Mouse (Mus musculus) embryo, embryonic 9.5 days (tissue): Measurements from ENCODE around the gene Churc1.

Experiments
- DNase-seq: peaks from one replicate; pipeline ENCODE4 v3.0.0-alpha.2; 2017; ENCODE audit errors: extremely low spot score

Churc1 gene

GRCm38 (mm10) chr12:76795350-76795749 lies 30.0 kb downstream of the Churc1 start, which contains the start of gene Gpx2:
Gene Gpx2, minus strand, starts transcription at chr12:76795554.
- no peak for DNase-seq

DNA sequence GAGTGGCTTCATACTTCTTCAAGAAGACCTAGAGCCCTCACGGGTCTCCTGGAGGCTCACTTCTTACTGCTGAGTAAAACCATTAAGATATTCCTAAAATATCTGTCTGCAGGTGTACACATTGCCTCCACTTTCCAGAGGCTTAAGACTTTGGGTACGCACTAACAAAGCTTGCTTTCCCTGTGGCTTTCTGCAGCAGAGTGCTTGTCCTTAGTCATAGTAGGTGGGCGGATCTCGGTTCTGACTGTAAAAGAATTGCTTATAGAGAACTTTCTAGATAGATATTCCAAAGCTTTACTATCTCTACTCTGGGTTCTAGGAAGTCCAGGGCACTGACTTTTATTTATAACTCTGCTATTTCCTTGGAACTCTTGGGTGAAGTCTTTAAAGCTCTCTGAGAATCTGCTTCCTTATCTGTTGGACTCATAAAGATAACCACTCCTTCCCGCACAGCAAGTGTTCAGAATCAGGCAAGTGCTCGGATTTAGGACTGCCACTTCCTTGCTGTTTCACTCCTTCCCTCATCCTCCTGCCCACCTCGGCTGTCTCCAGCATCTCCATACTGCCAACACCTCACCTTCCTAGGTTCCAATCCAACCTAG lies 31.7 kb downstream of the Churc1 start:
- DNase-seq = no peak

GRCm38 (mm10) chr12:76798008-76798720 lies 32.8 kb downstream of the Churc1 start:
- DNase-seq = no peak

- DNase-seq = no peak
These were observed 37.7 kb downstream of the Churc1 start for GRCm38 (mm10) chr12:76803028-76803427.

- peak; percentile 60 for DNase-seq
These were observed 38.4 kb downstream of the Churc1 start for GRCm38 (mm10) chr12:76803700-76804252.

DNA sequence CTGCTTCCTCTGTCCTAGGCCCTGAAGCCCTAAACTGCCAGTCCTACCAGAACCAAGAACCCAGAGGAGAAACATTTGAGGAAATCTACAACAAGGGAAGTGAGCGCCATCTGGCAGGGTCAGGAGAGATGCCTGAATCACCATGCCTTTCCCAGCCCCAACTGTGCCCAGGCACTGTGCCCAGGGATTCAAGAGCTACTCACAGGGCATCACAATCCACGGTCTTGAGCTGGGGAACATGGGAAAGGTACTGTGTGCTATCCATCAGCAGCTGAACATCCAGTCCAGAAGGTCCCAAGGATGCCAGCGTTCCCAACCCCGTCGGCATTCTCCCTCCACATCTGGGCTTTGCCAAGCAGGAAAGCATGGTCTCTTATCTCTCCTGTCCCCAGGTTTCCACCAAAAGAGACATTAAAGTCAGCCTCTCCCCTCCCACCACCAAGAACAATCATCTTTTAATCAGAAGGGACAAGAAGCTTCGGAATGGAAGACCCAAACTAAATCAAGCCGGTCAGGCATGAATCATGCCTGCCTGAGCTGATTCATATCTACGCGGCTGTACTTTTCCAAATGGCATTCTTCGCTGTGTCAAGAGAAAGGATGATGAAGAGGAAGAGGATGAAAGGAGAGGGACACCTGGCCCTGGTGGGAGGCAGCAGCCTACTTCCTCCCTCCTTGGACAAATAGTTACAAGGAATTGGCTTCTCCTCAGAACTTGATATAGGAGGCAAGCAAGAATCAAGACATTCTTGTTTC lies 39.9 kb downstream of the Churc1 start:
- DNase-seq = no peak

- DNase-seq = no peak
These were observed 42.5 kb downstream of the Churc1 start for GRCm38 (mm10) chr12:76807796-76808195.

DNA sequence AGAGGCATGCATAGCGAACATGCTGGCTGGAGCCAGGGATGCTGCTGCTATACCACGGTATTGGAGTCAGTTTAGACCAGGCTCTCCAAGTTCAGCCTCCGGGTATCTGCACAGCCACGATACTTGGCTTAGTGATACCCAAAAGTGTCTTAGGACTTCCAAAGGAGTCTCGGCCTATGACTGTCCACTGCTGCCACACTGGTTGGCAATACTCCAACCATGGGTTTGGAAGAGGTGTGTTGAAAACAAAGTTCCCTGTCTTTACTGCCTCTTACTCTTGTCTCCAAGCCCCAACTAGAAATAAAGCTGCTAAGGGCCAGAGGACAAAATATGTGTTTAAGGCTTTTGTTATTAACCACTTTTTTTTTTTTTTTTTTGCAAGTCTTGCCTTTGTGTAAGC lies 45.2 kb downstream of the Churc1 start:
- no peak for DNase-seq

DNA sequence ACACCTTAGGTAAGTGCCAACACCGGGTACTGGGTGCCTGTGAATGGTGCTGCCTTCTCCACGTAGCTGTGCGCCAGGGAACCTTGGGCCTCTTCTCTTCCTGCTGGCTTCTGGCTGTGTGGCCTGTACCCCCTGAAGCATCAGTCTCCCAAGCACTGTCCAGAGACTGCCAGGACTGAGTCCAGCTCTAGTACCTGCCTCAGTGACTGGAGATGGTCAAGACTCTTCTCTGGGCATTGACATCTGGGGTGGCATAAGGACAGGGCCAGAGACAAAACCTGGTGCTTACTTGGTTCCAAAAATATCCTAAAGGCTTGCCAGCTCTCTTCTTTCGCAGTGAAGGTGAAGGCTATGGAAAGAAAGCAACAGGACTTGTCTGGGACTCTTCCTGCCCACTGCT lies 45.7 kb downstream of the Churc1 start:
- DNase-seq = no peak

GRCm38 (mm10) chr12:76813543-76813942 lies 48.2 kb downstream of the Churc1 start:
- no peak for DNase-seq

GRCm38 (mm10) chr12:76814120-76814519 lies 48.8 kb downstream of the Churc1 start:
- no peak for DNase-seq

GRCm38 (mm10) chr12:76816720-76817119 lies 51.4 kb downstream of the Churc1 start:
- DNase-seq = no peak

- DNase-seq = no peak
These were observed 51.8 kb downstream of the Churc1 start for GRCm38 (mm10) chr12:76817176-76817575.

- DNase-seq = peak; percentile 27
These were observed 52.8 kb downstream of the Churc1 start for GRCm38 (mm10) chr12:76818120-76818519.

- DNase-seq = no peak
These were observed 53.6 kb downstream of the Churc1 start for GRCm38 (mm10) chr12:76818908-76819307.

GRCm38 (mm10) chr12:76819816-76820215 lies 54.5 kb downstream of the Churc1 start:
- no peak for DNase-seq

DNA sequence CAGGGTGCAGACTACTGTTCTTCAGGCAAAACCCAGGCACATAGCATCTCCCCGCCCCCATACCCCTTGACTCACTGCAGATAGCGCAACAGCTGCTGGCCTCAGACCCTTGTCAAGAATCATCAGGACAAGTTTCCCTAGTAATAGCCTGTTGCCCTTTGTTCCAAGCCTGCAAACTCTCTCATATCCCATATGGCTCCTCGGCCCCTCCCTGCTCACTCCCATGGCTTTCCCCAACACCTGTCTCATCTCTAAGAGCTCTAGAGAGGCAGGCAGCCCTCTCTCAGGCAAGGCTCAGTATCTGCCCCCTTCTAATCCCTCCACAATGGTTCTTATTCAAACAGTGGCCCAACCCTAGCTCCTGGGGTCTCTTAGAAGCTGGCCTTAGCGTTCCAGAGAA lies 55.3 kb downstream of the Churc1 start:
- DNase-seq = no peak

DNA sequence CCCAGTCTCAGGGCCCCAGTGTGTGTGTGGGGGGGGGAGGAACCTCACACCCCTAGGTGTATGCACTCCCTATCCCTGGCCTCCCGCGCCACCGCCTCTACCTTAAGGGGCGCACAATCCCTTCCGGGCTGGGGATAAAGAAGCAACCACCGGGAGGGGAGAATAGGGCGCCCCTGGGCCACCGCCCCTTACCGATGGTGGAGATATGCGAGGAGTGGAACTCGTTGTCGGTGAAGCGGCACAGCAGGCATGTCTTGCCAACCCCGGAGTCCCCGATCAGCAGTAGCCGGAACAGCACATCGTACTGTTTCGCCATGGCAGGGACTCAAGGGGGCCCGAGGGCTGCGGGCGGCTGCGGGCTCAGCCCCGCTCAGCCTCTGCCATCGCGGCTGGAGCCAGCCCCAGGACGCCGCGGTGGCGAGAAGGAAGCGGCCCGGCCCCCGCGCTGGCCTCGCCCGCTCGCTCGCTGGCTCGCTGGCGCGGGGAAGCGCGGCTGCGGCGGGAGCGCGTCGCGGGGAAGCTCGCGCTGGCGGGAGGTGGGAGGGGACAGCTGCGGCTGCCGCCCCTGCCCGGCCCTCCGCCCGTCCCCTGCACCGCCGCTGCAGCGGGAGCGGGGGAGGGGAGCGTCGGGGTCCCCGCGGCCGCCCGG lies 56.8 kb downstream of the Churc1 start:
- peak; percentile 55 for DNase-seq

GRCm38 (mm10) chr12:76822651-76823041 lies 57.3 kb downstream of the Churc1 start, which contains the start of gene Rab15:
Gene Rab15, minus strand, starts transcription at chr12:76822908.
- DNase-seq = peak; percentile 37

DNA sequence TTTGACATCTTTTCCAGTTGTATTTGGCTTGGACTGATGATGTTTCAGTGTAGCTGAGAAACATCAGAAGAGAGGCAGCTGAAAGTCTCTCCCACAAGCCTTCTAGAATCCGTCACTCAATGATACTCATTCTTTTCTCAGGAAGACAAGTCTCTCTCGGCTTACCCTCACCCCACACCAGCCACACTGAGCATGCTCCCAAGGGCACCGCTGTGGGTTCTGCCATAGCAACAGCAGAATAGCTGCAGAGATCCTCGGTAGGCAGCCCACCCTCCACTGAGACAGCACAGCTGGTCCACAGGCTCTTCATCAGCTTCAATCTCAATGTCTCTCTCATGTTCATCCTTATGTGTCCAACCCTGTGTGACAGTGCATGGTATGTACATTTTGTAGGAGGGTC lies 59.9 kb downstream of the Churc1 start:
- no peak for DNase-seq

DNA sequence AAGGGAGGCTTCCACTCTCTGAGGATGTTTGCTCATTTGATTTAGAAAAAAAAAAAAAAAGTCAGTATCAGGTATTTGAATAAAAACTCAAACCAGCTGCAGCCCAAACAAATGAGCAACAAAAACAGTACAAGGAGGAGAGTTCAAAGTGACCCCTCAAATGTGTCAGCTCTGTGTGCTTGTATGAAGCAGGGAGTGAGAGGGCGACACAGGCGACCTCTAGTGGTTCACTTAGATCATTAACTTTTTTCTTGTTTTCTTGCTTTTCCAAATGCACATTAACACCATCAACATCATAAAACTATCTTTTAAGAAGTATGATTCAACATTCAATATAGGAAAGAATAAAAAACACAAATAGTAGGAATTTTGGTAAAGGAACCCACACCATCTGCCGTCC lies 67.4 kb downstream of the Churc1 start:
- peak; percentile 46 for DNase-seq
